Mouse (Mus musculus): Measurements from ENCODE around the gene Dnm3. TPM values are rescaled to one million over a fixed set of nuclear protein-coding genes. Genes with fewer than 3 reads are reported as not detected.
A peak's percentile ranks its signal among the peaks of the same experiment; 100 is the strongest.

Dnm3 gene
- polyA plus RNA-seq, 1 experiment from 2014 or later: 7.2 TPM

DNA sequence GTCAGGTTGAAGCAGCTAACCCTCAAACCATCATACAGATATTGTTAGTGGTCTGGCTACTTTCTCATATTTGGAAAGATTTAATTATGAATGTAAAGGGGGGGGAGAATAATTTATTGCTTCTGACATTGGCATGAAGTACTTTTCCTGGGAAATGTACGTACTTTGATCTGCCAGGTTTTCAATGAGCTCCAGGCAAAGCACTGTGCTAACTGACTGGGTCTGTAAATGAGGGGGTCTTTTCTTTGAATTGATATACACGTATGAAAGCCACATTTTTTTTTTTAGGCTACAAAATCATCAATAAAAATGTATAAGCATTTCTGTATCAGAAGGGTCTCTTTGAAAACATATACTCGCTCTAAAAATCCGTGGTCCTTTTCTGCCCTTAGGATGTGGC lies 457.1 kb downstream of the Dnm3 start:
- WGBS: 69% methylated on average over 4 of the region's 4 CpGs

DNA sequence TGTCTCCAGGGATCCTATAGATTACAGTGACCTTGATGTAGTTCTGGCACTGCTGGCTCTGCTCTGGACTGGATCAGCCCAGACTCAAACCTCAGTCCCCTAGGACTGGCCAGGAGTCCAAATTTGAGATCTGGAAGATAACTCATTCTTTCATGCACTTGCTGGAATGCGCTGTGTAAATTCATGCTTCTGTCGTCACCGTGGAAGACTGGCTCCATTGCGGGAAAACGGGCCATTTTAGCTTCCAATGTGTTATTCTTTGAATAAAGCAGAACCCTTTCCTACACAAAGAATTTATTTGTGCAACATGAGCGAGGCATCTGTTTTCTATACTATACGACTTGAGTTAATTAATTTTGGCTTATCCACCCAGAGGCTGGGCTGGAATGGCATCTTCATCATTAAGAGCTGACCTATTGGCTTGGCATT lies 457.5 kb downstream of the Dnm3 start:
- 56% methylated on average over 7 of the region's 7 CpGs for WGBS
- no peak for DNase-seq (ENCODE audit: low spot score)
- H3K4me2 ChIP-seq (ENCODE audit: low read depth, low read length, severe bottlenecking): no peak overlapping the region

More for the DNA sequence above, 457.1 kb downstream of the Dnm3 start:
- H3K4me1 ChIP-seq (replicated peaks; ENCODE audit: control insufficient read depth, insufficient read depth, low read length): peaks cover 4% of the 10 kb centered on the region; the same call in 1 of the 2 replicates
- H3K4me2 ChIP-seq (ENCODE audit: low read depth, low read length, severe bottlenecking): no peak overlapping the region
- no peaks in the 10 kb centered on the region for H3K27me3 ChIP-seq (ENCODE audit: control insufficient read depth, insufficient read depth, low read length)
- H3K27ac ChIP-seq (ENCODE audit: low read depth, low read length): no peak overlapping the region
- no peak overlapping the region for H3K9ac ChIP-seq (ENCODE audit: low read length)
- H3K4me3 ChIP-seq (ENCODE audit: low read depth, low read length): no peak overlapping the region
- no peaks in the 10 kb centered on the region for H3K36me3 ChIP-seq (ENCODE audit: control insufficient read depth, insufficient read depth, low read length)
- DNase-seq (ENCODE audit: low spot score): no peak
- ATAC-seq (replicated peaks; ENCODE audit: low FRiP score): no peak
- no peaks in the 10 kb centered on the region for H3K9me3 ChIP-seq (ENCODE audit: control insufficient read depth, low read length)

DNA sequence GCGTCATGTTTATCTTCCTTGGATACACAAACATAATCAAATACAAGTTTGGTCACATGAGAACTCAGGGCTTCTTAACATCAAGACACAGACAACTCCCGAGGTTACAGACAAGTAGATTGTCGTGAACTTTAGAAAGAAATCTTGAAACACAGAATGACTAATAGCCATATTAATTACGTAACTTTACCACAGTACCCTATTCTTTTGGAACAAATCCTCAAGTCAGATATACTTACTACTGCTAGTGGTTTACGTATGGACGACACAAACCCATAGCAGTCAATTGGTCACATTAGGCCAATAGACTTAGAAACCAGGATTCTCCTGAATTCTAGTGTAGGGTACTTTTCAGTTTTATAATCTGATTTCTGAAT lies 459.2 kb downstream of the Dnm3 start:
- H3K9ac ChIP-seq (ENCODE audit: low read length): no peak overlapping the region
- WGBS: 87% methylated on average over 6 of the region's 6 CpGs
- H3K36me3 ChIP-seq (ENCODE audit: control insufficient read depth, insufficient read depth, low read length): no peaks in the 10 kb centered on the region
- no peak overlapping the region for H3K4me3 ChIP-seq (ENCODE audit: low read depth, low read length)
- ATAC-seq (replicated peaks; ENCODE audit: low FRiP score) (no peak), DNase-seq (ENCODE audit: low spot score) (no peak)
- H3K9me3 ChIP-seq (ENCODE audit: control insufficient read depth, low read length): no peaks in the 10 kb centered on the region
- H3K4me2 ChIP-seq (ENCODE audit: low read depth, low read length, severe bottlenecking): no peak overlapping the region
- no peak overlapping the region for H3K27ac ChIP-seq (ENCODE audit: low read depth, low read length)
- H3K27me3 ChIP-seq (ENCODE audit: control insufficient read depth, insufficient read depth, low read length): no peaks in the 10 kb centered on the region
- peaks cover 4% of the 10 kb centered on the region; the same call in 1 of the 2 replicates for H3K4me1 ChIP-seq (replicated peaks; ENCODE audit: control insufficient read depth, insufficient read depth, low read length)

More for the DNA sequence above, 457.5 kb downstream of the Dnm3 start:
- no peak overlapping the region for H3K27ac ChIP-seq (ENCODE audit: low read depth, low read length)
- H3K4me3 ChIP-seq (ENCODE audit: low read depth, low read length): no peak overlapping the region
- H3K27me3 ChIP-seq (ENCODE audit: control insufficient read depth, insufficient read depth, low read length): no peaks in the 10 kb centered on the region
- H3K9me3 ChIP-seq (ENCODE audit: control insufficient read depth, low read length): no peaks in the 10 kb centered on the region
- ATAC-seq (replicated peaks; ENCODE audit: low FRiP score): no peak
- no peak overlapping the region for H3K9ac ChIP-seq (ENCODE audit: low read length)
- H3K4me1 ChIP-seq (replicated peaks; ENCODE audit: control insufficient read depth, insufficient read depth, low read length): peaks cover 4% of the 10 kb centered on the region; the same call in 1 of the 2 replicates
- H3K36me3 ChIP-seq (ENCODE audit: control insufficient read depth, insufficient read depth, low read length): no peaks in the 10 kb centered on the region

DNA sequence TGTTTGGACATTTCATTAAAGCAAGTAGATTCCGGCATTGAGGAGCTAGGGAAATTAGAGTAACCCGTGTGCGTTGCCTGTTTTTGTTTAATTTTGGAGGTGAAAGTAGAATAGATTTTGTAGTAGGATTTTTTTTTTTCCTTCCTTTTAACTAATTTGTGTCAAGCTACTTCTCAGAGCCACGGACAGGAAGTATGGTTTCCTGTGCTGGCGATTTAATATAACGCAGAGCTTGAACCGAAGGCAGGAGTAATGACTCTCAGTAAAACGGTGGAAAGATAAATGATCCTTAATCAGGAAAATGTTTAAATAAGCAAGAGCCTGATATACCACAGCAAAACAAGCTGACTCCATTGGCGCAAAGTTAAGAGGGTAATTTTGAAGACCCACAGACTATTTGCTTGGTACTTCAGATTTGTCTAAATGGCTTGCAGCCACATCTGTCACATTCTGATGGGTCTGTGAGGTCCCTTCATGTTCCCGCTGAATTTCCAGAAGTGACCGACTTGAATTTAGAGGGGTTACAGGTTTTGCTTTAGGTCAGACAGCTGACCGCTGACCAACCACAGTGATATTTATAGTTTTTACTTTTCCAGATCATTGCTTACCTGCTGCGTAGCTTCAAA lies 459.7 kb downstream of the Dnm3 start:
- Histone ChIP-seq H3K27ac (ENCODE audit: low read depth, low read length) (no peak overlapping the region), H3K4me1 (replicated peaks; ENCODE audit: control insufficient read depth, insufficient read depth, low read length) (peaks cover 4% of the 10 kb centered on the region; the same call in 1 of the 2 replicates), H3K4me2 (ENCODE audit: low read depth, low read length, severe bottlenecking) (no peak overlapping the region), H3K9ac (ENCODE audit: low read length) (no peak overlapping the region), H3K36me3 (ENCODE audit: control insufficient read depth, insufficient read depth, low read length) (no peaks in the 10 kb centered on the region), H3K27me3 (ENCODE audit: control insufficient read depth, insufficient read depth, low read length) (no peaks in the 10 kb centered on the region), H3K9me3 (ENCODE audit: control insufficient read depth, low read length) (no peaks in the 10 kb centered on the region), H3K4me3 (ENCODE audit: low read depth, low read length) (no peak overlapping the region)
- no peak for ATAC-seq (replicated peaks; ENCODE audit: low FRiP score)
- WGBS: 85% methylated on average over 13 of the region's 13 CpGs
- no peak for DNase-seq (ENCODE audit: low spot score)

DNA sequence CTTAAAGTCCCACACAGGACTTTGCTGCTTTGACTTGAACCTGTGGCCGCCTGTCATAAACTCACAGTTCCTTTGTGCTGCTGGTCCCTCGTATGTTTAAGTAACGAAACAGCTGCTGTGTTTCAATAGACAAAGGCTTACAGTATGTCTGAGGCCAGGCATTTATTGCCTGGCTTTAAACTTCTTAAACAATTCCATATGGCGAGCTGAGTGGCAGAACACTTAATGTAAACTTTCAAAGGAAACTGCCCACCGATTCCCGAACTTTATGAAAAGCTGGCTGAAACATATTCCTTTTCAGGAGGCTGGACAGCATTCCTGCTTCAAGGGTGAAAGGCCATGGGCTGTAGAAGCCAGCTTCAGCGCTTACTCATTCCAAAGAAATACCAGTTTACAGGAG lies 460.9 kb downstream of the Dnm3 start:
- Histone ChIP-seq H3K4me2 (ENCODE audit: low read depth, low read length, severe bottlenecking) (no peak overlapping the region), H3K4me3 (ENCODE audit: low read depth, low read length) (no peak overlapping the region), H3K27ac (ENCODE audit: low read depth, low read length) (peak overlapping the region; percentile 59; the same call in 1 of the 2 replicates), H3K36me3 (ENCODE audit: control insufficient read depth, insufficient read depth, low read length) (no peaks in the 10 kb centered on the region), H3K9ac (ENCODE audit: low read length) (no peak overlapping the region), H3K27me3 (ENCODE audit: control insufficient read depth, insufficient read depth, low read length) (no peaks in the 10 kb centered on the region), H3K4me1 (replicated peaks; ENCODE audit: control insufficient read depth, insufficient read depth, low read length) (peaks cover 4% of the 10 kb centered on the region; the same call in 1 of the 2 replicates), H3K9me3 (ENCODE audit: control insufficient read depth, low read length) (no peaks in the 10 kb centered on the region)
- ATAC-seq (replicated peaks; ENCODE audit: low FRiP score) (no peak), DNase-seq (ENCODE audit: low spot score) (no peak)
- WGBS: 65% methylated on average over 7 of the region's 7 CpGs

DNA sequence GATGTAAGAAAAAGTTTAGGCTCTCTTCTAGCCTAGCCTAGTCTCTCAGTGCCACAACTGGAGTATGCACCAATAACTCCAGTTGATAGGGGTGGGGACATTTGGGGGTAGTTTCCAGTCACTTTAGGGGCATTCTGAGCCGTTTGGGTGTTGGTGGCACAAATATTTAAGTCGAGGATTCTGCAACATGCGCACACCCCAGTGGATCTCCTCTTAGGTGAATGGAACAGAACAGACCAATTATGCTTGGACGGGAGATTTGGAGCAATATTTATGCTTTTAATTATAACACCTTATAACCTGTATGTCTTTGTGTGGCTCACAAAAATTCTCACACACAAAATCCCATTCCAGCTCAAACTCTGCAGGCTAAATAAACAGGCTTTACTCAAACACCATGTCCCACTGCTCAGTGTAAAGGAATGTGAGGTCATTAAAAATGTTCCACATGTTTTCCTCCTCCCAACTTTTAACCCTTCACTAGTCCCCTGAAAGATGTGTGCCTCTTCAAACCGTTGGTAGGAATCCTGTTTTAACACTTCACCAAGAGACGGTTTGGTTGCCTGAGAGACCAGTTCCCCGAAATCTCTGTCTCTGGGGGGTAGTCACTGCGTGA lies 462.5 kb downstream of the Dnm3 start:
- 73% methylated on average over 8 of the region's 8 CpGs for WGBS
- H3K36me3 ChIP-seq (ENCODE audit: control insufficient read depth, insufficient read depth, low read length): no peaks in the 10 kb centered on the region
- no peaks in the 10 kb centered on the region for H3K9me3 ChIP-seq (ENCODE audit: control insufficient read depth, low read length)
- no peak overlapping the region for H3K4me2 ChIP-seq (ENCODE audit: low read depth, low read length, severe bottlenecking)
- no peaks in the 10 kb centered on the region for H3K27me3 ChIP-seq (ENCODE audit: control insufficient read depth, insufficient read depth, low read length)
- DNase-seq (ENCODE audit: low spot score) (no peak), ATAC-seq (replicated peaks; ENCODE audit: low FRiP score) (no peak)
- peaks cover 4% of the 10 kb centered on the region; the same call in 1 of the 2 replicates for H3K4me1 ChIP-seq (replicated peaks; ENCODE audit: control insufficient read depth, insufficient read depth, low read length)
- no peak overlapping the region for H3K4me3 ChIP-seq (ENCODE audit: low read depth, low read length)
- no peak overlapping the region for H3K9ac ChIP-seq (ENCODE audit: low read length)
- H3K27ac ChIP-seq (ENCODE audit: low read depth, low read length): no peak overlapping the region

DNA sequence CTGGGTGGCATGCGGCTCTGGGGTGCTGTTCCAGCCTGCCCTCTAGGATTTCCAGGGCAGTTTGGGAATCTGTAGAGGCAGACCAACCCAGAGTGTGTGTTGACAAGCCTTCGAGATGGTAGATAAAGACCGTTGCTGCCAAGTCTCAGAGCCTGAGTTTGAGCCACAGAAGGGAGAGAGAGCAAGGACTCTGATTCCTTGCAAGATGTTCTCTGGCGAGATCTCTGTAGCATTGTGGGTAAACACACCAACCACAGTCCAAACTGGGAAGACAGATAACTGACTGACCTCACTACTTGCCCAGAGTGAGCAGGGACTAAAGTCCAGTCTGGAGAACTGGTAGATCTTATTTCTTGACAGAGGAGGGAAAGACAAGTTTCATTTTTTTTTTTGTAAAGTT lies 464.3 kb downstream of the Dnm3 start:
- no peaks in the 10 kb centered on the region for H3K27me3 ChIP-seq (ENCODE audit: control insufficient read depth, insufficient read depth, low read length)
- H3K27ac ChIP-seq (ENCODE audit: low read depth, low read length): no peak overlapping the region
- no peak overlapping the region for H3K9ac ChIP-seq (ENCODE audit: low read length)
- H3K4me3 ChIP-seq (ENCODE audit: low read depth, low read length): no peak overlapping the region
- no peaks in the 10 kb centered on the region for H3K36me3 ChIP-seq (ENCODE audit: control insufficient read depth, insufficient read depth, low read length)
- DNase-seq (ENCODE audit: low spot score) (no peak), ATAC-seq (replicated peaks; ENCODE audit: low FRiP score) (no peak)
- H3K4me2 ChIP-seq (ENCODE audit: low read depth, low read length, severe bottlenecking): no peak overlapping the region
- H3K9me3 ChIP-seq (ENCODE audit: control insufficient read depth, low read length): no peaks in the 10 kb centered on the region
- H3K4me1 ChIP-seq (replicated peaks; ENCODE audit: control insufficient read depth, insufficient read depth, low read length): peaks cover 4% of the 10 kb centered on the region; the same call in 1 of the 2 replicates
- WGBS: 75% methylated on average over 4 of the region's 4 CpGs

DNA sequence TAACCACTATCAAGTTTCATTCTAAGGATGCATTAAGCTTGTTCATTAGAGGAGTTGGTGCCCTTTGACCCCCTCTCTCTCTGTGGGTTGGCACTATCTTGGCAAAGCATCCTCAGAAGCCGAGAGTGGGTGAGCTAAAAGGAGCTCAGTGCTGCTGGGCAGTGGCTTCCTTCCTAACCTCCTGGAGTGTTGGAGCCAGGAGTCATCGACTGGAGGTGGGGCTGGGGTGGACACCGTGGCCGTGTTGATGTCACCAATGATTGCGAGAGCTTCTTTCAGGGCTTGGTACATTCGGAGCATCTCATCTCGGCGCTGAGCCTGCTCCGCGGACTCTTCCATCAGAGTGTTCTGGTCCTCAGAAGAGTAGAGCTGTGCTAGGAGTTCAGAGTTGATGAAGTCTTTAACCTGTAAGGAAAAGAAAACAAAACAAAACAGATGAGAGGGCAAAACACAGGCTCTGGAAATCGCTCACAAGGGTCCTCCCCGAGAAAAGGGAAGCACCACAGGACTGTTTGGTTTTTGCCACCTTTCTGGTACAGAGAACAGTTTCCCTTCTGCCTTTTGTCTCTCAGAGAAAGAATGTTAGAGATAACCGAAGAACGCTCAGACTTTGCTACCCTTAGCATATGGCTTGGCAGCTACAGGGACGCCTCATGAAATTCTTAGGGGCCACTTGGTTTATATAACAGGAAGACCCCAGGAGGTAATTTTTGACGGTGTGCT lies 466.1 kb downstream of the Dnm3 start:
- DNase-seq (ENCODE audit: low spot score) (no peak), ATAC-seq (replicated peaks; ENCODE audit: low FRiP score) (no peak)
- no peaks in the 10 kb centered on the region for H3K27me3 ChIP-seq (ENCODE audit: control insufficient read depth, insufficient read depth, low read length)
- 79% methylated on average over 16 of the region's 16 CpGs for WGBS
- no peak overlapping the region for H3K4me3 ChIP-seq (ENCODE audit: low read depth, low read length)
- no peak overlapping the region for H3K4me2 ChIP-seq (ENCODE audit: low read depth, low read length, severe bottlenecking)
- no peak overlapping the region for H3K27ac ChIP-seq (ENCODE audit: low read depth, low read length)
- no peak overlapping the region for H3K9ac ChIP-seq (ENCODE audit: low read length)
- no peaks in the 10 kb centered on the region; the same call in 1 of the 2 replicates for H3K4me1 ChIP-seq (replicated peaks; ENCODE audit: control insufficient read depth, insufficient read depth, low read length)
- H3K36me3 ChIP-seq (ENCODE audit: control insufficient read depth, insufficient read depth, low read length): no peaks in the 10 kb centered on the region
- H3K9me3 ChIP-seq (ENCODE audit: control insufficient read depth, low read length): no peaks in the 10 kb centered on the region

All from forebrain, embryonic 11.5 days (tissue).